Mouse (Mus musculus): ENCODE measurements around the gene Olfr92.
"Not testable (repeated sequence)": the region's sequence is repeated elsewhere in the genome, so short reads cannot be mapped to it uniquely, and the experiment has no call there.

Olfr92 gene

DNA sequence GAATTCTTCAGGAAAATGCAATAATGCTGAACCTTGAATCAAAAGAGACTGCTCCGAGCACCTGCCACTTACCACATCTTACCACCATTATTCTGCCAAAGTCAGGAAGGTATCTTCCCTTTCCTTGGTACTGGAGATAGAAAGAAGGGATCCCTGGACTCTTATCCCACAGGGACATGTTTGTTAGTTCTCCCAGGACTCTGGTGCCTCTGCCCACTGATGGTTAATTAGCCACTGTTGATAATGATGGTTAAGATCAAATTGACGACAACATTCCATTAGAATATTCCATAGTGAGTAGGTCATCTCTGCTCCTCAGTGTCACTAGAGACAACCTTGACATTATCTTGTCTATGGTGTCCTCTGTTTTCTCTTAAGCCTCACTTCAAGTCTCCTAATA lies at the start of gene Olfr92:
Olfr92 (minus strand) TSS at position 101 of the 400 bp plus-strand sequence.
- DNase-seq, result no peak

DNA sequence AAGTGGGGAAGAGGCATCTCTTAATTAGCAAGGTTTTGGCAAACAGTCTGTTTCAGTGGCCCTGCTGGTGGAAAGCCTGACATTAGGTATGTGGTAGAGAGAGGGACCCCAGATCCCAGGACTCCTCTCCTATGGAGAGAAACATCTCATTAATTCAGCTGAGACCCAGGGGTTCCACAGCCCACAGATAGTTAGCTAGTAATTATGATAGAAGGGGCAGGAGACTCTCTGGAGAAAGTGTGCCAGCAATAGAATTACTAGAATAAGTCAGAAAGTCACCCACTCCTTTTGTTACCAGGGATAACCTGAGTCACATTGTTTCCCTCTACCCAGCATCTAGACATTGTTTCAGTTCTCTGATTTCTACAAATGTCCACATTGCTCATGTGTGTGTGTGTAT lies 41.5 kb upstream of the Olfr92 start, which contains the start of gene Olfr93:
Olfr93 (minus strand) TSS at position 101 of the 400 bp plus-strand sequence.
- no peak for DNase-seq

DNA sequence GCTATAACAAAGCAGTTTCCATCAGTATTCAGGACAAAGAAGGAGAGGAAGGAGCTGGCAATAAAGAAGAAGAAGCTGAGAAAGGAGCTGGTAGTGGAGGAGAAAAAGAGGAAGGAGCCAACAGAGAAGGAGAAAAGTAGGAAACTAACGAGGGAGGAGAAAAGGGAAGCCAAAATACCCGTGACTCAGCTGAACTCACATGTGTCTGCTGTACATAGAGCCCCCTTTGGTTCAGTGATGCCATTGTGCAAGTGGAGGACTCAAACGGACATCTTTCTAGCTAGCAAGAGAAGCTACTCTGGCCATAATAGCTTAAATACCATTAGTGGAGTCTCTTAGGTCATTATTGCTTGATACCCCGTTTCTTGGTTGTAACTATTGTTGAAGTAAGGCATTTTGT lies 11.5 kb upstream of the Olfr92 start:
- DNase-seq, result not testable (repeated sequence)

DNA sequence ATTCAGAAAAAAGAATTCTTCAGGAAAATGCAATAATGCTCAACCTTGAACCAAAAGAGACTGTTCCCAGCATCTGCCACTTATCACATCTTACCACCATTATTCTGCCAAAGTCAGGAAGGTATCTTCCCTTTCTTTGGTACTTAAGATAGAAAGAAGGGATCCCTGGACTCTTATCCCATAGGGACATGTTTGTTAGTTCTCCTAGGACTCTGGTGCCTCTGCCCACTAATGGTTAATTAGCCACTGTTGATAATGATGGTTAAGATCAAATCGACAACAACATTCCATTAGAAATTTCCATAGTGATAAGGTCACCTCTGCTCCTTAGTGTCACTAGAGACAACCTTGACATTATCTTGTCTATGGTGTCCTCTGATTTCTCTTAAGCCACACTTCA lies 21.7 kb downstream of the Olfr92 start, which contains the start of gene Olfr91:
Olfr91 (minus strand) TSS at position 101 of the 400 bp plus-strand sequence.
- no peak for DNase-seq

DNA sequence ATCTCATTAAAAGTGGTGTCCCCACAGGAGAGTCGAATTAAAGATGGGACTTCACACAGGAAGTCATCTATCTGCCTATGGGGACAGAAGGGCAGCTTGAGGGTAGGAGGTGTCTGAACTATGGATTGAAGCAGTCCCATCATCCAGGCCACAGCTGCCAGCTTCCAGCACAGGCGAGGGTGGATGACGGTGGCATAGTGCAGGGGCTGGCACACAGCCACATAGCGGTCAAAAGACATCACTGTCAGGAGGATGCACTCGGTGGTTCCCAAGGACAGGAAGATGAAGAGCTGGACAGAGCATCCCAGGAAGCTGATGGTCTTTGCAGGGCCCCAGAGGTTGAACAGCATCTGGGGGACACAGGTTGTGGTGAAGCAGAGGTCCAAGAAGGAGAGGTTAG lies 26.6 kb downstream of the Olfr92 start:
- no peak for DNase-seq

DNA sequence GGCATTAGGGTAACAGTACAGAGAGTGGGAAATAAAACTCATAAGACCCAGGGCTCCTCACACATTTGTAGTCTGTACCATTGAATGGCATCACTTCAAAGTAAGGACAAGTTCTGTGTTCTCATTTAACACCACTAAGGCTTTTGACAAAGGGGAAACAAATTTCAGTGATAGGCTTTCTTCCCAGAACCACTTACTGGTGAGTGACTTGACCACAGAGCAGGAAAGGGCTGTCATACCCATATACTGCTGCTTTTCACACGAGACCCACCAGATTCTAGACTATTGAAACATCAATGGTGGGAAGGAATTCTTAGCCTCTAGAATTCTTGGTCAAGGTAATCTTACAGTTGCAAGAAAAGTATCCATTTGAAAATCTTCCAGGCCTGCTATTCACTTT lies 27.7 kb downstream of the Olfr92 start:
- no peak for DNase-seq

GRCm38 (mm10) chr17:37088399-37088798 lies 31.5 kb downstream of the Olfr92 start, which contains the start of gene Olfr90:
Gene Olfr90, minus strand, starts transcription at chr17:37088499.
- DNase-seq, result no peak

DNA sequence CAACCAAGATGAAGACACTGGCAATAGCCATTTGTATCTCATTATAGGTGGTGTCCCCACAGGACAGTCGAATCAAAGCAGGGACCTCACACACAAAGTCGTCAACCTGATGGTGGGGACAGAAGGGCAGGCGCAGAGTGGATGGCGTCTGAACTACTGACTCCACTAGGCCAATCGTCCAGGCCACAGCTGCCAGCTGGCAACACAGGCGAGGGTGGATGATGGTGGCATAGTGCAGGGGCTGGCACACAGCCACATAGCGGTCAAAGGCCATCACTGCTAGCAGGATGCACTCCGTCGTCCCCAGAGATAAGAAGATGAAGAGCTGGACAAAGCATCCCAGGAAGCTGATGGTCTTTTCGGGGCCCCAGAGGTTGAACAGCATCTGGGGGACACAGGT lies 34.3 kb downstream of the Olfr92 start:
- no peak for DNase-seq

- DNase-seq, result no peak
These were observed 35.3 kb downstream of the Olfr92 start for GRCm38 (mm10) chr17:37084632-37085031.

DNA sequence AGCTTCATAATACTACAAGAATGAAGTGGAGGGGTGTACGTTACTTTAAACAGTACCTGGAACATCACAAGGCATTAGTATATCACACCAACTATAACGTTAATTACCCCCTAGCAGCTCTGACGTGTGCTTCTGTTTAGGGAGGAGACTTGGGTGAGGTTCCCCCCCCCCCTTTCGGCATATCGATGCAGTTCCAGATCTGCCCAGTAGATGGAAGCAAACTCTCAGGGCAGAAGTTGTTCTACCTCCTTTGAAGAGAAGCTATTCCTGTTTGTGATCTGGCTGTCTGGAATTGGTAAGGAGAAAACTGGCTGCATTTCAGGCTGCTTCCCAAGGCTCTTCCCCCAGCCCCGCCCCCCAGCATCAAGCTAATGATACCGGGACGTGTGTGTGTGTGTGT lies 36.6 kb downstream of the Olfr92 start:
- DNase-seq, result peak; percentile 74

DNA sequence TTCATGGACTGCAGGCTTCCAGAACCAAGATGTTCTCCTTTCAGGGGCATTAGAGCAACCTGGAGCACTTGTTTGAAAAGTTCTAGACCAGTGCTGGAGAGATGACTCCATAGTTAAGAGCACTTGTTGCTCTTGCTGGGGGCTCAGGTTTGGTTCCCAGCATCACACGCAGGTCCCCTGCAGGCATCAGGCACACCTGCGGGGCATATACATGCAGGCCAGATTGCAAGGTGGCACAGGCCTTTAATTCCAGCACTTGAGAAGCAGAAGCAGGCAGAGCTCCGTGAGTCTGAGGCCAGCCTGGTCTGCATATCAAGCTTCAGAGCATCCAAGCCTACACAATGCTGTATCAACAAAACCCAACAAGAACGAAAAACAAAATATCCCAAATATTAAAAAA lies 38.2 kb downstream of the Olfr92 start:
- no peak for DNase-seq

DNA sequence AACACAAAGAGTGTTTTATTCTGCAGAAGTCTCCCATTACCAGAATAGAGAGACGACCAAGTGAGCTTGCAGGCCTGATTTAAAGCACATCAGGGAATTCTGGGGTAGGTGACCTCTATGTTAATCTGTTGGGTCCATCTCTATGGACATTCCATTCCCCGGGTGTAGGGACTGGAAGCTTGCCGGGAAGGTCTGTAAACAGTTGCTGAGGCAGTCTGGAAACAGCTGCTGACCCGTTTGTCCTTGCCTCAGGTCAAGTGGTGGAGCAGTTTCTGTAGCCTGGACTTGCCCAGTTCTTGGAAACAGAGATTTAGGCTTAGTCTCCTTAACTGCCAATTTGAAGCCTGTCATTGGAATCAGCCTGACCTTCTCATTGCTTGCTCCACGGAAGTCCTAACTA lies 39.8 kb downstream of the Olfr92 start:
- no peak for DNase-seq

- DNase-seq, result peak; percentile 32
These were observed 40.9 kb downstream of the Olfr92 start for GRCm38 (mm10) chr17:37078990-37079389.

DNA sequence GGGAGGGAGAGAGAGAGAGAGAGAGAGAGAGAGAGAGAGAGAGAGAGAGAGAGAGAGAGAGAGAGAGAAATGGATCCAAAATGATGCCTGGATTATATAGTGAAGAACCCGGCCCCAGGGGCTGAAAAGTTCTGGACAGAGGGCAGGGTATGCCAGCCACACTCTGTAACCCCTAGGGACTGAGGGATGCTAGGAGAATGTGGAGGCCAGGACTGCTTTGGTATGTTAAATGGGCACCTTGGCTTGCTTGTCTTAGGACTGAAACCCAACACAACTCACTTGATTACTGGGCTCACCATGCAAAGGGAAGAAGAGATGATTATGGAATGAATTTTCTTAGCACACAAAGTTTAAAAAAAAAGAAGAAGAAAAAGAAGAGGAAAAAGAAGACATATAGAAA lies 41.7 kb downstream of the Olfr92 start:
- no peak for DNase-seq

DNA sequence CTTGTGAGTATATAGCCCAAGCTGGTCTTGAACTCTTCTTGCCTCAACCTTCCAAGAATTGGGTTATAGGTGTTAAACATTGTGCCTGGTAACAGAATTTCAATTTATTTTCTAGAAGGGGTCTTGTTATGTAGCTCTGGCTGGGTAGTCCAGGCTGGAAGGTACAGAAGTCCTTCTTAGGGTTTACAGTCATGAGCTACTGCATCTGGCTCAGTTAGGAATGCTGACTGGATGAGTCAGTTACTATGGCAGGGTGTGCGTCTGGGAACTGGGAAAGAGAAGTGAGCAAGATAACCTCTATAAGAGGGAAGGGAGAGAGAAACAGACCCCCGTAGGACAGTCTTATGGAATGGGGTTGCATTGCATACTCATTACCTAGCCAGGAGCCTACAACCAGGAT lies 44.1 kb downstream of the Olfr92 start:
- DNase-seq, result no peak

- no peak for DNase-seq
These were observed 44.7 kb downstream of the Olfr92 start for GRCm38 (mm10) chr17:37075181-37075580.

DNA sequence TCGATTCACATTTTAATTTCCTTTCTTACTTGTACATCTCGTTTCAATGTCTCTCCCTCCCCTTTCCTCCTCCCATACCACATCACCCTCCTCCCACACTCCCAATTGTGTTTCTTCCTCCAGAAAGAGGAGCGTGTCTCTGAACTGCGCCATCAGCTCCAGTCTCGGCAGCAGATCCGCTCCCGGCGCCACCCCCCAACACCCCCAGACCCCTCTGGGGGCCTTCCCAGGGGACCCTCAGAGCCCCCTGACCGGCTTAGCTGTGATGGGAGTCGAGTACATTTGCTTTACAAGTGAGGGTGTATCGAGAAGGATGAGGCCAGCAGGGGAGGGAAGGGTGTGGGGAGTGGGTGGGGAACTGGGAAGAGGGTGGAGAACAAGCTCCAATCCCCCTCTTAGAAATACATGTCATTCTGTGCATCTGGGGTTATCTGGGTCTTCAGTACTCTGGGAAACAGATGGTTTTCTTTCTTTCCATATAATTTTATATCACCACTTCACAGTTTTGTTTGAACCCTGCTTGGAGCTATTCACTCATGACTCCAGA lies 47.1 kb downstream of the Olfr92 start:
- DNase-seq, result no peak

GRCm38 (mm10) chr17:37072080-37072729 lies 47.7 kb downstream of the Olfr92 start:
- no peak for DNase-seq

DNA sequence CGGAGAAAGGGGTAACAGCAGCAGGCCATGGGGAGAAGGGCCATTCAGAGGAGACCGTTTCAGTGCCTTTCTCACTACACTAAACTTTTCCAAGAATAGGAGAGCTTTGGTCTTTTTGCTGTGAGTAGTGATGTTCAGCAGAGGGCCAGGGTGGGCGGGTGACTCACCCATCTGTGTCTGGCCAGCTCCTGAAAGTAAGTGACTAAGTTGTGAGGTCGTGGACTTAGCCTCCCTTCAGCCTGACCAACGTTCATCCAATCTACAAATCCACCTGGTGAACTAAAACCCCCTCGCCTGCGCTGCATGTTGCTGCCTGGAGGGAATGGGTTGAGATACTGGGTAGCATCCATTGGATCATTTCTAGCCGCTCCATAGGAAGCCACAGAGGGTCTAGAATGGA lies 49.8 kb downstream of the Olfr92 start:
- no peak for DNase-seq

- no peak for DNase-seq
These were observed 52.0 kb downstream of the Olfr92 start for GRCm38 (mm10) chr17:37067861-37068260.

GRCm38 (mm10) chr17:37065993-37066392 lies 53.9 kb downstream of the Olfr92 start:
- DNase-seq, result no peak

DNA sequence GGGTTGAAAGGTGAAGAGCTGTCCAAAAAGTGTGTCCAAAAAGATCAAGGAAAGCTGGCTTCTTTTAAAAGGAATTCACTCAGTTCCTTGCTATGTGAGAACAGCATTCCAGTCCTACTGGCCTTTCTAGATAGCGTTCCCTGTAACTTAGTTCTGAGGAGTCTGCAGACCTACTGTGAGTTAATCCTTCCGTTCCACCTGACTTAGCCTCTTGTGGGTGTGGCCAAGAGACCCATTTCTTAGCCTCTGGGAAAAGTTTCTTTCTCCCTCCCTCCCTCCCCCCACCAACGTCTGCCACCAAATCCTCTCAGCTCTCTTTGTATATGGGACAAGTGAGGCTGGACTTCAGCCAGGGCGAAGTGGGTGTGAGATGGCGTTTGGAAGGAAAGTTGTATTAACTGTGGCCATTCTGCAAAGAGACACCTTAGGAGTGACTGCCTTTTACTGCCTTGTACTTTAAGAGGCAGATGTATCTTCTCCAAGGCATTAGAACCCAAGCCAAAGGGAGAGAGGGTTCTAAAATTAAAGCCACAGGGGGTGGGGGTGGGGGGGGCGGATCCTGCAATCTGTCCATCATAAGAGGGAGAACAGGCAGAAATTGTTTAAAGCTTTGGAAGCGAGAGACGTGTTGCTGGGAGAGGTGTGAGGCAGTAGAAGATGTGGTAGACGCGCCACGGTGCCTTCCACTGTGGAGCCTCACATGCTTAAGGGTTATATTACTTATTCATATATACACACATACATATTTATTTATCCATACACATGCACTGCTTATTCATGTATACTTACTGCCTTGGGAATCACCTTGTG lies 56.0 kb downstream of the Olfr92 start:
- DNase-seq, result no peak

DNA sequence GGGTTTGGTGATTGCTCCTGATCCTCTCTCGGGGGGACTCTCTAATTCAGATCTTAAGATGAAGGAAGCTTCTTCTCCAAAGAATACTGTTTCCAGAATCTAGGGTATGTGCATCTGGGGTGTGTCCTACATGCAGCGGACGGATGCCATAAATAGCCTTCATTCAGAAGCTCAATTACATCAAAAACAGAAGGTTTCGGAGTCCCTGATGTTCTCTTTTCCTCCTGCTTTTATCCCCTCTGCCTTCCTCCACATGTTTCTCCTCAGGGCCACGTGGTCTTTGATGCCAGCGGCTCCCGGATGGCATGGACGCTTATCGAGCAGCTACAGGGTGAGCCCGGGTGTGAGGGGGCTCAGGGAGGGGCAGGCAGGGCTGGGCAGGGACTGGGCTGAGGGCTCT lies 56.8 kb downstream of the Olfr92 start:
- DNase-seq, result no peak

GRCm38 (mm10) chr17:37062101-37062641 lies 57.7 kb downstream of the Olfr92 start:
- no peak for DNase-seq

All from embryo, embryonic 11 days (tissue).